Mouse (Mus musculus) lung, postnatal 36 days (tissue): ENCODE results near the gene Dnah5.

ENCODE experiments used
- DNase-seq: peaks from one replicate; pipeline ENCODE4 v3.0.0; 2022; ENCODE audit warnings: mixed read lengths

The Dnah5 gene

GRCm38 (mm10) chr15:28203111-28204075 lies at the start of gene Dnah5:
TSS of gene Dnah5 (plus strand) at chr15:28203752.
- DNase-seq = no peak

DNA sequence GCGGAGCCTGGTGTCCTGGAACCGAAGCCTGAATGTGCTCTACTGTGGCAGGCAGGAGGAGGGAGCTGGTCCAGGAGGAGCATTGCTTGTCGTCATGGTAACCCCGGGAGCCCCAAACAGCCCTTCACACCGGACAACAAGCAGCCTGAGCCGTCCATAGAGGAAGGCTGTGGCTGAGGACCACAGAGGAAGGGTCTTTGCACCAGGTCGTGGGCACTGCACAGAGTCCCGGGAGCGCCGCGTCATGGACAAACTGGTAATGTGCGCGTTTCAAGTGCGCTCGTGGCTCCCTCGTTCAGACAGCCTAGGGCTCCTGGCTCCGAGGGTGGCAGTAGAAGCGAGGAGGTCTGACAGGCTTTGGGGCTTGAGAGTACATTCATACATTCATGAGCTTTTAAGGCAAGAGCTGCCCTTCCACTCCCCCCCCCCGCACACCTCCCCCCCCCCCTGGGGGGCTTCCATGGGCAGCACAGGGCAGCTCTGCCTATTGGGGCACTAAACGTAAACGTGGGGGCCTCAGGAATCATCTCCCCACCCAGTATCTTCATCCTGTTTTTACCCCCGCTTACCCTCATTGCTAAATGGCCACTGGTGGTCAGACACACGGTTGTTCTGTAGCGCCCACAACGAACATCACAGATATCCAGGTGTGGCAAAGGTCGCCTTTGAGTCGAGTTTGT lies 48.6 kb upstream of the Dnah5 start:
- DNase-seq = peak; percentile 20

- peak; percentile 86 for DNase-seq
These were observed 44.6 kb upstream of the Dnah5 start for GRCm38 (mm10) chr15:28158771-28159489.

- DNase-seq = no peak
These were observed 41.3 kb upstream of the Dnah5 start for GRCm38 (mm10) chr15:28162291-28162690.

DNA sequence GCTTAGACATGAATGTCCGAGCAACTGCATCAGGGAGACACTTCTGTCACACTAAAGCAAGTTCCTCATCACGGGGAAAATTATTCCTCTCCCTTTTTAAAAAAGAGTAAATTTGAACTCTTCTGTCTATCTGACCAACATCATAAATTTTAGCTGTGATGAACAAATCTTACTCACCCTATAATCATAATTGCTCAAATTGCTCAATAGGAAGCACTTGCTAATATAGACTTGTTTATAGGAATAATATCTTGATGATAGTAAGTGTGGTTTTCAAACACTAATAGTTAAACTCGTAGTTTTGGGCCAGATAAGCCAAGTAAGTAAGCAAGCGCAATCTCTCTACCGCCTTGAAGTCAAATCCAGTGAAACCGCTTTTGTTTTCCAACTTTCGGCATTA lies 38.3 kb upstream of the Dnah5 start:
- DNase-seq = no peak

DNA sequence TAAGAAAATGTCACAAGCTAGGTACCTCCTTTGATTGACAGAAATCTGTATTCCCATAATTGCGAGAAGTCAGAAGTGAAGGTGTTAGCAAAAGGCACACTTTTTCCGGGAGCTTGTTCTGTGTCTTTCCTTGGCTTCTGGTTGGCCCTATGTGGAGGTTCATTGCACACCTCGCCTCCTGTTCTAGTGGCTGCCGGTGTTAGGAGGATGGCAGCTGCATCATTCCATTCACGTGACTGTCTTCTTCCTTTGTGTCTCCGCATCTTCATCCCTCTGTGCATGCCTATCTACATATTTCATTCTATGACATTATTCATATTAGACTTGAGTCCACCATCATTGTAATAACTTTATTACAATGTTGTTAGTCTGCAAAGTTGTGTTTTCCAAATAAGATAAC lies 37.5 kb upstream of the Dnah5 start:
- no peak for DNase-seq

GRCm38 (mm10) chr15:28178951-28179350 lies 24.6 kb upstream of the Dnah5 start:
- DNase-seq = no peak

- DNase-seq = peak; percentile 20
These were observed 24.0 kb upstream of the Dnah5 start for GRCm38 (mm10) chr15:28179556-28179955.

GRCm38 (mm10) chr15:28181862-28182261 lies 21.7 kb upstream of the Dnah5 start:
- peak; percentile 86 for DNase-seq

DNA sequence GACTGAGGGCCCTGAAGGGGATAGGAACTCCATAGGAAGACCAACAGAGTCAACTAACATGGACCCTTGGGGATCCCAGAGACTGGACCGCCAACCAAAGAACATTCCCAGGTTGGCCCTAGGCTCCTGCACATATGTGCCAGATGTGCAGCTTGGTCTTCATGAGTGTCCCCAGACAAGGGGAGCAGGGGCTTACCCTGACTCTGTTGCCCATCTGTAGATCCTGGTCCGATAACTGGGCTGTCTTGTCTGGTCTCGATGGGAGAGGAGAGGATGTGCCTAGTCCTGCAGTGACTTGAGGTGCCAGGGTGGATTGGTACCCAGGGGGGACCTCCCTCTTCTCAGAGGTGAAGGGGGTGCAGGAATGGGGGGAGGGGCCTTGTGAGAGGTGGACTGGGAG lies 21.0 kb upstream of the Dnah5 start:
- no peak for DNase-seq

- peak; percentile 80 for DNase-seq
These were observed 15.8 kb upstream of the Dnah5 start for GRCm38 (mm10) chr15:28187472-28188360.

GRCm38 (mm10) chr15:28188361-28189011 lies 15.1 kb upstream of the Dnah5 start:
- DNase-seq = no peak

GRCm38 (mm10) chr15:28189668-28190067 lies 13.9 kb upstream of the Dnah5 start:
- no peak for DNase-seq

DNA sequence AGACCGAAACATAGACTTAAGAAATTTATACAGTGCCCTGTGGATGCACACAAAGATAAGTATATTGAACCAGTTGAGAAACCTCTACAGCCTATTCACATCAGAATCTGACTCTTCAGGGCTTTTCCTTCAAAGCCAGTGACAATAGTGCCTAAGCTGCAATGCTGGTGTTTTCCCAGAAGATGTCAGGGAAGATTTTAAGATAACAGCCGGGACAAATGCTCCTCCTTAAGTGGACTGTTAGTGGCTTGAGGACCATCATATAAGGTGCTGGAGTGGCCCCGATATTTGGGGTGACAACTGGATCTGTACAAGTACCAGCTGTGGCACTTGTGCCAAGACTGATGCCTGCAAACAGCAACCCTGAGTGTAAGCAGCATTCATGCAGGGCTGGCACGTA lies 4.9 kb upstream of the Dnah5 start:
- DNase-seq = no peak

DNA sequence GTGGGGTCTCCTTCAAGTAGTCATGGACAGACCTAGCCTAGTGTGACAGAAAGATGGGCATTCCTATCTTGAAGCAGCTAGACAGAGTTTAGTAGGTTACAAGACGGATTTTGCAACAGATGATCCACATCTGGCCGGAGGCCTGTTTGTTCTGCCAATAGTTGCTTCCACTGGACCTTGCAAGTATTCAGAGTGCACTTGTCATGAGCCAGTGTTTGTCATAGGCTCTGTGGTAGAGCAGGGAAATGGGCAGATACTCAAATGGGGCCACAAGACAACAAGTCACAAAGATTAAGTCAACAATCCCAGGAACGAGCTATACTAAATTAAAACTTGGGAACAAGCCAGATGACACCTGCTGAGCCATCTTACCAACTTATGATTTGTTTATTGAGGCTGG lies 1.1 kb downstream of the Dnah5 start:
- DNase-seq = no peak

GRCm38 (mm10) chr15:28207545-28207944 lies 4.0 kb downstream of the Dnah5 start:
- no peak for DNase-seq

DNA sequence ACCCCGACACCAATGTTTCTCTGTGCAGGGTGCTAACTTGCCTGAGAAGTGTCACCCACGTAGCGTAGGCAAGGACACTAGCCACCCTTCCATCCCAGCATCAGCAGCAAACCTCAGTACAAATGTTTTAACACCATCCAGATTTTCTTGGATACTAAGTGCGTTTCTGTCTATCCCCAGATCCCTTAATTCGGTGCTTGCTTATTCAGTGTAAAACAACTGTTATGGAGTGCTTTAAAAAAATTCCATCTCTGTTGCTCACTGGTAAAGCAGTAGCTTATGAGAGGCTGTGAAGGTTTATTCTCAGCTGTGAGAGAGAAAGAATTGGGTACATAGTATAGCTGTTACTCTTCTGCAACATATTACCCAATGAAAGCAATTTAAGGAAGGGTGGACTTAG lies 9.5 kb downstream of the Dnah5 start:
- DNase-seq = no peak

GRCm38 (mm10) chr15:28216358-28216757 lies 12.8 kb downstream of the Dnah5 start:
- DNase-seq = no peak

GRCm38 (mm10) chr15:28227316-28227715 lies 23.8 kb downstream of the Dnah5 start:
- DNase-seq = no peak

DNA sequence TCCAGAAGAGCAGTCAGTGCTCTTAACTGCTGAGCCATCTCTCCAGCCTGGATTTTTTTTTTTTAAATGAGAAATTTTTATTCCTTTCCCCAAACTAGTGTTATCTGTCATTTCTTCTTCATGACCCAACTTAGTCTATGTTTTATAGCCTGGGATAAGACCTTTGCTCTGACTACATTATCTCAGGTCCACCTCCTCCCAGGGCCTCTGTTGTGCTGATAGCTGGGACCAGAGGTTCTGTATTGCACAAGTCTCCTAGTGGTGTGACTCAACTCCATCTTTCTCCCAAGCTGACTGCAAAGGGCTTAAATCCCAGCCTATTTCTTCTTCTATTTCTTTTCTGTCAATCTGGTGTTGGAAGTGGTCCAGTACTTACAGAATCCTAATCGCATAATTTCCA lies 56.7 kb downstream of the Dnah5 start:
- no peak for DNase-seq

DNA sequence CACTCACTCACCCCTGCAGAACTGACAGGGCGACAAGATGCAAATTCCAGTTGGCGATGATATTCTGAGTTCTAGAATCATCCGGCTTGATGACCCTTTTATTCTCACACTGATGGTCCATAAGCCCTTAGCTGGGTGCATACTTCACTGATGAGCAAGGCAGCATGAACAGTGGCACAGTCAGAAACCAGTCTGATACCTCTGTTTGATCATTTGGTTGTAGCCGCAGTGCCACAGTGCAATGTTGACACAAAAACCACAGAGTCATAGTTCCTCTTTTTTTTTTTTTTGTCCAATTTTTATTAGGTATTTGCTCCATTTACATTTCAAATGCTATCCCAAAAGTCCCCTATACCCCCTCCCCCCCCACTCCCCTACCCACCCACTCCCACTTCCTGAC lies 95.9 kb downstream of the Dnah5 start:
- no peak for DNase-seq

DNA sequence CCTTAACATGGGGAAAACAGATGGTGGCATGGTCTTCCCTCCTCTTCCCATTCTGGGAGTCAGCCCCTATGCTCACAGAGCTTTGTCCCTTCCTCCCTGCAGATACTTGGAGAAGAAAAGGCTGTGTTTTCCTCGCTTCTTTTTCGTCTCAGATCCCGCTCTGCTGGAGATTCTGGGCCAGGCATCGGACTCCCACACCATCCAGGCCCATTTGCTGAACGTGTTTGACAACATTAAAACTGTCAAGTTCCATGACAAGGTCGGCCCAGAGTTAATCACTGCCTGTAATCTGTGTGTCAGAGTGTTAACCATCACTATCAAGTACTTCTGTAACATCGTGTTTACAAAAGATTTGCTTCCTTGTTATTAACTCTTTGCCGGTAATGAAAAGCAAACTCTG lies 103.6 kb downstream of the Dnah5 start:
- DNase-seq = no peak
